ENCODE assay signal across 9 mouse cellular contexts in genomic region chr11:55184733-55185291, GRCm38 (mm10). TPM values are rescaled to one million over a fixed set of nuclear protein-coding genes. Genes with fewer than 3 reads are reported as not detected.
DNase-seq lines count a peak whose midpoint lies in the region; ATAC-seq lines count a peak whose summit lies in the region.
"Had no signal": no experiment of that assay in that cellular context is flagged by ENCODE, and none has a peak within 500 bp of the region (broad histone marks: within the 10 kb centered on the region; RNA-seq: fewer than 3 reads in every experiment).

Slc36a2 (minus strand) TSS chr11:55185077.

- peak within 1 kb of the TSS; percentile 44 for H3K4me2 ChIP-seq in liver, embryonic 15.5 days
- H3K4me2 ChIP-seq in forebrain, embryonic 11.5 days (ENCODE audit: low read depth, low read length, severe bottlenecking) = no peak within 1 kb of the TSS

- no peak within 1 kb of the TSS for H3K9ac ChIP-seq in liver, embryonic 15.5 days
- H3K9ac ChIP-seq in forebrain, embryonic 11.5 days (ENCODE audit: low read length) = no peak within 1 kb of the TSS

- H3K9me3 ChIP-seq in liver, embryonic 15.5 days (replicated peaks) = no peaks in the 10 kb centered on the region
- H3K9me3 ChIP-seq in forebrain, embryonic 11.5 days (ENCODE audit: control insufficient read depth, low read length) = no peaks in the 10 kb centered on the region

- no peaks in the 10 kb centered on the region for H3K27me3 ChIP-seq in liver, embryonic 15.5 days
- H3K27me3 ChIP-seq in forebrain, embryonic 11.5 days (ENCODE audit: control insufficient read depth, insufficient read depth, low read length) = no peaks in the 10 kb centered on the region

- H3K27ac ChIP-seq in liver, embryonic 15.5 days (replicated peaks) = peak within 1 kb of the TSS; percentile 65; the same call in 1 of the 2 replicates
- no peak within 1 kb of the TSS for H3K27ac ChIP-seq in forebrain, embryonic 11.5 days (ENCODE audit: low read depth, low read length)

- no peaks in the 10 kb centered on the region for H3K36me3 ChIP-seq in liver, embryonic 15.5 days (replicated peaks)
- no peaks in the 10 kb centered on the region for H3K36me3 ChIP-seq in forebrain, embryonic 11.5 days (ENCODE audit: control insufficient read depth, insufficient read depth, low read length)

- peak; percentile 49 for DNase-seq in embryo, embryonic 10 days (ENCODE audit: low spot score)
- no peak for DNase-seq in embryo, embryonic 11 days
- peak; percentile 18 for DNase-seq in 416B (ENCODE audit: low read depth)
- peak; percentile 85 to 90 for DNase-seq in cerebellum, postnatal 10 days
- no peak for DNase-seq in forebrain, embryonic 11.5 days (ENCODE audit: low spot score)
- no peak for DNase-seq in thymus, postnatal 0 days (ENCODE audit: low spot score)
- DNase-seq in layer of hippocampus, adult 18-20 months (ENCODE audit: low spot score in 2 of 2) = no peak

- H3K4me3 ChIP-seq in liver, embryonic 15.5 days (replicated peaks) = peak within 1 kb of the TSS; percentile 38
- H3K4me3 ChIP-seq in forebrain, embryonic 11.5 days (ENCODE audit: low read depth, low read length) = no peak within 1 kb of the TSS

- WGBS in liver, embryonic 15.5 days (ENCODE audit: insufficient replicate concordance) = 28% methylated on average over 10 of the region's 10 CpGs
- 24% methylated on average over 10 of the region's 10 CpGs for WGBS in forebrain, embryonic 11.5 days

- no peak for ATAC-seq in liver, embryonic 15.5 days (ENCODE audit: insufficient read depth)
- ATAC-seq in forebrain, embryonic 11.5 days (replicated peaks; ENCODE audit: low FRiP score) = no peak

- no peaks in the 10 kb centered on the region for H3K4me1 ChIP-seq in liver, embryonic 15.5 days (replicated peaks)
- no peaks in the 10 kb centered on the region for H3K4me1 ChIP-seq in forebrain, embryonic 11.5 days (replicated peaks; ENCODE audit: control insufficient read depth, insufficient read depth, low read length)

RNA-seq across cellular contexts. Expression of gene Slc36a2, which starts in this region (rescaled TPM):
- polyA plus RNA-seq in liver, embryonic 15.5 days (2015; fragmentation: Nextera tagmentation; extraction: Ambion mirVana) = 27.3 and 33.2 TPM in 2 replicates
- not detected in 2 replicates for polyA plus RNA-seq in forebrain, embryonic 11.5 days (2014; fragmentation: Nextera tagmentation; extraction: Ambion mirVana)
- polyA plus RNA-seq in thymus, postnatal 0 days (2015; fragmentation: Nextera tagmentation; extraction: Ambion mirVana) = 0.24 and 0.53 TPM in 2 replicates
- under 1 TPM in 1 of 2 experiments, not detected in 1; 0.23 TPM for total RNA-seq in layer of hippocampus, adult 18-20 months (2021)
- total RNA-seq: neutrophil, adult 5-6 weeks had no signal

Comparison
In these comparisons a context has a peak if more than half of its experiments do, and no peak if none do; other contexts are left out.
1. RNA of gene Slc36a2 (polyA plus RNA-seq): 27.3 to 33.2 TPM in liver, embryonic 15.5 days; 0.24 to 0.53 TPM in thymus, postnatal 0 days and not detected in forebrain, embryonic 11.5 days; every median in the first group is over 10 times any median in the second.
2. DNase-seq: peak in embryo, embryonic 10 days (single experiment), 416B (single experiment) and cerebellum, postnatal 10 days (2 of 2); none in embryo, embryonic 11 days (single experiment), forebrain, embryonic 11.5 days (single experiment), thymus, postnatal 0 days (single experiment) and layer of hippocampus, adult 18-20 months (0 of 2).